Mouse (Mus musculus) effector memory CD4-positive, alpha-beta T cell, adult 7 months (primary cell): ENCODE measurements around the gene Elmo3. TPM values are rescaled to one million over a fixed set of nuclear protein-coding genes. Genes with fewer than 3 reads are reported as not detected.

Experiments
- polyA plus RNA-seq: library from polyadenylated mRNA; unstranded; fragments of 100-300 nt; shearing (Covaris generic); gene quantifications from one replicate; pipeline ENCODE4 v1.2.1, GENCODE M21; 2017

Elmo3 gene
- 5.7 TPM for polyA plus RNA-seq

GRCm38 (mm10) chr8:105305211-105306145, at the start of gene Elmo3:
TSS of gene Elmo3 (plus strand) at chr8:105305601.

GRCm38 (mm10) chr8:105264024-105264982, 41.1 kb upstream of the Elmo3 start, which contains the start of the genes Tradd and Fbxl8:
TSS of gene Tradd (minus strand) at chr8:105264609.
TSS of gene Fbxl8 (plus strand) at chr8:105264648.

GRCm38 (mm10) chr8:105269461-105269947, 35.9 kb upstream of the Elmo3 start, which contains the start of gene Hsf4:
TSS of gene Hsf4 (plus strand) at chr8:105269801.

DNA sequence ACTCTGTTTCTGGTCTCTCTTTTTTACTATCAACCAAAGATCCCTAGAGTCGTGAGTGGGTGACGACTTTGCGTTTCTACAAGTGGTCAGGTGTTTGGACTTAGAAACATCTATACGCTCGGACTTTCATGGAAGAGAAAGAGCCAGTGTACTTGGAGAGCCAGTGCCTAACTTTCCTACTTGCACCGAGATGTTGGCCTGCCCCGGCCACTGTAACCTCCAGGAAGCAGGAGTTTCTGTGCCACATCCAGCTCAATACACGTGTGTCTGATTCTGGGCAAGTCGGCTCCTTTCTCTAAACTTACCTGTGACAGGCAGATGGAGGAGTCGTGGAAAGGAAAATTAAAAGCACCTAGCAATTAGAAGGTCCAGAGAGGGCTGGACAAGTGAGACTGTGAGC, 29.6 kb upstream of the Elmo3 start, which contains the start of gene Nol3:
TSS of gene Nol3 (plus strand) at position 301 of the 400 bp plus-strand sequence.

GRCm38 (mm10) chr8:105289805-105290460, 15.5 kb upstream of the Elmo3 start, which contains the start of gene 4931428F04Rik:
TSS of gene 4931428F04Rik (minus strand) at chr8:105289864.

DNA sequence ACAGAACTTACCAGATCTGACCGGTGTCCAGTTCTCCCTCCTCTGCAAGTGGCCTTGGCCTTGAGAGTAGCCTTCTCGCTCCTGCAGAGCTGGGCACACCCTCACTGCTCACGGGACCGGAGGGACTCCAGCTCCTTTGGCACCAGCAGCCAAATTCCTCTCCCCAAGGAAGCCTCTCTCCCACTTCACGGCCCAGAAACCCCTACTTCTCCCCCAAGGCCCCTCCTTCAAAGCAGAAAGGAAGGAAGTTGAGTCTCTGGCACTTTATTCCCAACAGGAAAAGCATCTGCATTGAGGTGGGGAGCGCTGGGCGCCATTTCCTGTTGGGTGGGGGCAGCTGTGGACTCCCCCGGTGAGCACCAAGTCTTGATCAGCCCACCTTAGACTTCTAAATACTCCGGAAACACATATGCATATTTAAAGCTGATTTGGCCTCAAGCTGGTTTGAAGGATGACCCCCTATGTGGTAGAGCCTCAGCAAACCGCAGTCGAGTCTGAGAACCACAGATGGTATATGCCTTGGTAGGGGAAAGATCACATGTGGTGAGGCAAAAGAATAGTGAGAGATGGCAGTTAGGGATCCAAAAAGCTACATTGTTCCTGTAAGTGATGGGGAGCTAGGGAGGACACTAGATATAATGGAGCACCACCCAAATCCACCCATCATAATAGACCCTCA, 9.4 kb upstream of the Elmo3 start, which contains the start of gene Exoc3l:
TSS of gene Exoc3l (minus strand) at position 207 of the 679 bp plus-strand sequence.

DNA sequence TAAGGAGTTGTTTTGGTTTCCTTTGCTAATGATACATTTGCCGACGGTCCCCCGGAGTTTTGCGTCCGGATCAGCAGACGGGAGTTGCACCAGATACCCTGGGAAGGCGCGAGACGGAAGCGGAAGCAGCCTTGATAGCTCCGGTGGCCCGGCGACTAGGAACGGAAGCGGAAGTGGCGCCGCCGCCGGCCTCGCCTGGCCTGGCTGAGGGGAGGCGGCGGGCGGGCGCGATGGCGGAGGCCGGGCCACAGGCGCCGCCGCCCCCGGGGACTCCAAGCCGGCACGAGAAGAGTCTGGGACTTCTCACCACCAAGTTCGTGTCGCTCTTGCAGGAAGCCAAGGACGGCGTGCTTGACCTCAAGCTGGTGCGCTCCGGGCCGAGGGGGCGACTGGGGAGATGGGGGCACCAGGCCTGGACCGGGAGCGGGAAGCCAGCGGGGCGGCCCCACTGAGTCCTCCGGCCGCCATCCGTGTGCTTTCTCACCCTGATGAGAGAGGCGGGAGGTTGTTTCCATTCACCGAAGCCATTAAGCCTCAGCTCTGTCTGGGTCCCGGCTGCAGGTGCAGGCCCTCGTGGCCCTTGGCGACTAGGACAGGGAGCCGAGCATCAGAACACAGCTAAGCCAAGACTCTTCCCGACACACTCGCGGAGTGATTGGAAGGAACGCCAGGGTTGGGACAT, 7.7 kb upstream of the Elmo3 start, which contains the start of gene E2f4:
TSS of gene E2f4 (plus strand) at position 153 of the 682 bp plus-strand sequence.

DNA sequence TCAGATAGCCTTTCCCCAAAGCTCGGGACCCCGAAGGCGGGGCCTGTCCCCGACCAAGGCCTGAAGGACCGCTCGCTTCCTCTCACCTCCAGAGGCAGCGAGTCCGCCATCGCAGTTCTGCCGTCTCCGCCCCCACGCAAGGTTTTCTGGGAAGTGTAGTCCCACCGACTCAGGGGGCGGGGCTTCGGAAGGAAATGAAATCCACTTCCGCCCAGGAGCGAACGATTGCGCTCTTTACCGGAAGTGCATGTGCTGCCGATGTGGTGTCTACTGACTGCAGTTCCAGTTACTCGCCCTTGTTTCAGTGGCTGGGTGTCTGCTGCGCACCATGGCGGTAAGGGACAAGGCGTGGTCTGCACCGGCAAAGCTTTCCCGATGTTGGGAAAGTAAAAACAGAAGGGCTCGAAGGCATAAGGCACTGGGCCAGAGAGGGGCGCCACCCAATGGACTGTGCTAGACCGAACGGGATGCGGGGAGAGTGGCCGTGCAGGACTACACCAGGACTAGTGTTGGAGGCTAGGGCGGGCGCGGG, 20.8 kb downstream of the Elmo3 start, which contains the start of the genes Lrrc29 and Tmem208:
TSS of gene Lrrc29 (minus strand) at position 138 of the 532 bp plus-strand sequence.
TSS of gene Tmem208 (plus strand) at position 214 of the 532 bp plus-strand sequence.

DNA sequence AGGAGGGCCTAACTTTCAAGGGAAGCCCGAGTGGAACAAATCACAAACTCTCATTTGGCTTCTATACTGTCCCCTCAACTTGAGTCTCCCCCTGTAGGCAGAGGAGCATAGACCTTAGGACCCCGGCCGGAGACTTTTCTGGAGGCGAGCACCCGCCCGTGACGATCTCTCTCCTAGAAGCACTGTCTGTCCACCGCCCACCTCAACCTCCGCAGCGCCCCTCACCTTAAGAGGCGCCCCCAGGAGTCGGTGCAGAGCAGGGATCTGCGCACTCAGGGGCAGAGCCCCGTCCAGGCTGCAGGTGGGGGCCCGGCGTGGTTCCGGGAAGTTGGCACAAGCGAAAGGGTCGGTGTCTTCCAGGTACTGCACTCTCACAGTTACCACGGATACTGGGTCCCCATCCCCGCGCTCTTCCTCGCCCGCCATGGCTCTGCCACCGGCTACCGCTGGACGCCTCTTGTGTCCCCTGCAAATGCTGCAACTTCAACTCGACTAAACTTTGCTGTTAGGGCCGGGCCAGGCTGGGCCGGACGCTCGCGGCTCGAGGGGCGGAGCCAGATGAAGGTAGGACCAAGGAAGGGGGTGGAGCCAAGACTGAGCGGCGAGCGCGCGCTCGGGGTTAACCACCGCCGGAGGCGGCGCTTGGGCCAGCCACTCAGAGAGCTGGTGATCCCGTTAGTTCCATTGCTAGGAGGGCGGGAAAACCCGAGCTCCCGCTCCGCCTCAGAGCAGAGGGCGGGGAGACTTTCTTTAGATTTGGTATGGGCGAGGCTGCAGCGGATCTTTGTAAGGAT, 42.2 kb downstream of the Elmo3 start, which contains the start of gene Fhod1:
TSS of gene Fhod1 (minus strand) at position 526 of the 794 bp plus-strand sequence.

GRCm38 (mm10) chr8:105348450-105349095, 43.2 kb downstream of the Elmo3 start, which contains the start of gene Slc9a5:
TSS of gene Slc9a5 (plus strand) at chr8:105348843.

Other genes starting within 250 kb of the Elmo3 start
- not detected for gene Ces3b, start 221.8 kb upstream of the Elmo3 start, polyA plus RNA-seq
- gene Ces4a, start 173.8 kb upstream of the Elmo3 start, polyA plus RNA-seq: 0.30 TPM
- 87.2 TPM for gene Cbfb, start 134.9 kb upstream of the Elmo3 start, polyA plus RNA-seq
- gene D230025D16Rik, start 80.5 kb upstream of the Elmo3 start, polyA plus RNA-seq: 19.5 TPM
- 0.48 TPM for gene B3gnt9, start 50.4 kb upstream of the Elmo3 start, polyA plus RNA-seq
- gene Tradd, start 41.0 kb upstream of the Elmo3 start, polyA plus RNA-seq: 41.6 TPM
- 12.7 TPM for gene Fbxl8, start 41.0 kb upstream of the Elmo3 start, polyA plus RNA-seq
- 0.60 TPM for gene Hsf4, start 35.8 kb upstream of the Elmo3 start, polyA plus RNA-seq
- gene Nol3, start 29.5 kb upstream of the Elmo3 start, polyA plus RNA-seq: not detected
- gene 4931428F04Rik, start 15.7 kb upstream of the Elmo3 start, polyA plus RNA-seq: 2.6 TPM
- 3.5 TPM for gene Exoc3l, start 9.5 kb upstream of the Elmo3 start, polyA plus RNA-seq
- 138 TPM for gene E2f4, start 7.9 kb upstream of the Elmo3 start, polyA plus RNA-seq
- 0.20 TPM for gene Lrrc29, start 20.7 kb downstream of the Elmo3 start, polyA plus RNA-seq
- 51.8 TPM for gene Tmem208, start 20.8 kb downstream of the Elmo3 start, polyA plus RNA-seq
- 0.50 TPM for gene Fhod1, start 42.4 kb downstream of the Elmo3 start, polyA plus RNA-seq
- gene Slc9a5, start 43.2 kb downstream of the Elmo3 start, polyA plus RNA-seq: 0.10 TPM
- 0.89 TPM for gene Plekhg4, start 67.7 kb downstream of the Elmo3 start, polyA plus RNA-seq
- 0.29 TPM for gene Kctd19, start 107.9 kb downstream of the Elmo3 start, polyA plus RNA-seq
- not detected for gene Lrrc36, start 108.0 kb downstream of the Elmo3 start, polyA plus RNA-seq
- 0.99 TPM for gene Tppp3, start 165.9 kb downstream of the Elmo3 start, polyA plus RNA-seq
- gene Zdhhc1, start 191.3 kb downstream of the Elmo3 start, polyA plus RNA-seq: 5.9 TPM
- 0.96 TPM for gene Hsd11b2, start 213.2 kb downstream of the Elmo3 start, polyA plus RNA-seq